Mouse (Mus musculus) spleen, postnatal 0 days (tissue): Measurements from ENCODE around the gene Acsl1. TPM values are rescaled to one million over a fixed set of nuclear protein-coding genes. Genes with fewer than 3 reads are reported as not detected.

Source experiments
- polyA plus RNA-seq: library from polyadenylated mRNA; unstranded; fragments of >200 nt; fragmentation: Nextera tagmentation; extraction: Ambion mirVana; gene quantifications from 2 replicates; pipeline ENCODE4 v1.2.1, GENCODE M21; 2015

The Acsl1 gene
- 32.6 and 35.4 TPM in 2 replicates for polyA plus RNA-seq

DNA sequence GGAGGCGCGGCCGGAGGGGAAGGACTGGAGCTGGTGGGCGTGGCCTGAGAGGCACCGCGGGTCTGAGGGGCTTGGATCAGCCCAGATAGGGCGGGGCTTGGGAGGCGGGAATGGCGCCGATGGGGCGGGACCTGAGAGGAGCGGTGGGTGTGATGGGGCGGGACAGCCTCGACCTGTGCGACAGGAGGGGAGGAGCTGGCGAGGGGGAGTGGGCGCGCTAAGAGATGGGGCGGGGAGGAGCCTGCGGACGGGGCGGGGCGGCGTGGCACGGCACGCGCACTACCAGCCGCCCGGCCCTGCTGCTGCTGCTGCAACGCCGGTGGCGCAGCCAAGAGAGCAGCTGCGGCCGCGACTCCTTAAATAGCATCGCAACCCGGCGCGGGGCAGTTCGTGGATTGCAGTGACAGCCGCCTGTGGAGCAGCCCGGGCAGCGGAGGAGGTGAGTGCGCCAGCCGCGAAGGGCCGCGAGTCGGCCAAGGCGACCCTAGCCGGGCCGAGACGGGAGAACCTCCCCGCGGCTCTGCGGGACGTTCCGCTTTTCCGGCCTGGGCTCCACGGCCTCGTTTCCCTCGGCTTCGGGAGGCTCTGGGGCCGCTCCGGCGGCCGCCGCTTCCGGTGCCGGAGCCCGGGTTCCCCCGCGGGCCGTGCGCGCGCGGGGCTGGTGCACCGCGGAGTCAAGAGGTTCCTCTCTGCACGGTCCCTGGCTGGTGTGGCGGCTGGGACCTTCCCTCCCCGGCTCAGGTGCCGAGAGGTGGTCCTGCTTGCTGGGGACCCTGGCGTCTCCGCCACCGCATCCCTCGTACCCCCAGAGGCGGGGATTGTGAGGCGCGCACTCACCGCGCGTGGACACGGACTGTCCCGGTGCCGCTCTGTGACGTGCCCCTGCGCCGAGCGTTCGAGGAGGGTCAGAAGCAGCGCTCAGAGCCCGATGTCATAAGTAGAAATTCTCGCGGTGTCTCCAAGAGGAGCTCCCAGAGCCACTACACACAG lies at the start of gene Acsl1:
Gene Acsl1 (plus strand): TSS at position 246 of the 990 bp plus-strand sequence.

GRCm38 (mm10) chr8:46551615-46552440 lies 81.0 kb downstream of the Acsl1 start, which contains the start of gene Cenpu:
Gene Cenpu, plus strand, starts transcription at chr8:46552028.

Other genes starting within 250 kb of the Acsl1 start
- not detected in 2 replicates for gene Helt, start 176.4 kb upstream of the Acsl1 start, polyA plus RNA-seq
- gene Cenpu, start 81.0 kb downstream of the Acsl1 start, polyA plus RNA-seq, result 20.5 and 25.2 TPM in 2 replicates
- 10.0 and 11.1 TPM in 2 replicates for gene Primpol, start 146.2 kb downstream of the Acsl1 start, polyA plus RNA-seq
- 78.8 and 79.4 TPM in 2 replicates for gene Casp3, start 146.3 kb downstream of the Acsl1 start, polyA plus RNA-seq